Mouse (Mus musculus): Measurements from ENCODE around the gene Pla2g2c. TPM values are rescaled to one million over a fixed set of nuclear protein-coding genes. Genes with fewer than 3 reads are reported as not detected.

Pla2g2c gene
- 0.14 and 0.18 TPM in 2 replicates for polyA plus RNA-seq (2015; fragmentation: Nextera tagmentation; extraction: Ambion mirVana)

GRCm38 (mm10) chr4:138724354-138725126, at the start of gene Pla2g2c:
Gene Pla2g2c, plus strand, starts transcription at chr4:138724792.
- Histone ChIP-seq H3K4me3 (replicated peaks; ENCODE audit: low read length) (peak within 1 kb of the TSS; percentile 24; the same call in 1 of the 2 replicates), H3K4me2 (ENCODE audit: low read depth, low read length) (peak within 1 kb of the TSS; percentile 47), H3K36me3 (ENCODE audit: control insufficient read depth, insufficient read depth, low read length) (no peaks in the 10 kb centered on the region), H3K9ac (ENCODE audit: low read length) (peak within 1 kb of the TSS; percentile 49), H3K9me3 (replicated peaks; ENCODE audit: control insufficient read depth, low read length) (no peaks in the 10 kb centered on the region), H3K27ac (ENCODE audit: low read length) (peak within 1 kb of the TSS; percentile 14; the same call in 1 of the 2 replicates), H3K4me1 (ENCODE audit: control insufficient read depth, insufficient read depth, low read length) (peaks cover 14% of the 10 kb centered on the region; the same call in 1 of the 2 replicates), H3K27me3 (ENCODE audit: control insufficient read depth, insufficient read depth, low read length) (no peaks in the 10 kb centered on the region)
- no peak; the same call in none of the 2 replicates for ATAC-seq (ENCODE audit: insufficient read depth, low FRiP score)
- 39% methylated on average over 18 of the region's 18 CpGs for WGBS

- no peaks in the 10 kb centered on the region for H3K4me1 ChIP-seq (ENCODE audit: control insufficient read depth, insufficient read depth, low read length)
- ATAC-seq (ENCODE audit: insufficient read depth, low FRiP score), result no peak
- H3K9ac ChIP-seq (ENCODE audit: low read length), result no peak overlapping the region
- H3K36me3 ChIP-seq (ENCODE audit: control insufficient read depth, insufficient read depth, low read length), result no peaks in the 10 kb centered on the region
- no peaks in the 10 kb centered on the region for H3K27me3 ChIP-seq (ENCODE audit: control insufficient read depth, insufficient read depth, low read length)
- no peak overlapping the region for H3K4me3 ChIP-seq (replicated peaks; ENCODE audit: low read length)
- no peaks in the 10 kb centered on the region for H3K9me3 ChIP-seq (replicated peaks; ENCODE audit: control insufficient read depth, low read length)
- no peak overlapping the region for H3K27ac ChIP-seq (ENCODE audit: low read length)
- 10% methylated on average over 16 of the region's 16 CpGs for WGBS
- H3K4me2 ChIP-seq (ENCODE audit: low read depth, low read length), result no peak overlapping the region
Observed at GRCm38 (mm10) chr4:138676480-138676879, 48.1 kb upstream of the Pla2g2c start.

- H3K4me3 ChIP-seq (replicated peaks; ENCODE audit: low read length), result no peak overlapping the region
- no peak overlapping the region for H3K9ac ChIP-seq (ENCODE audit: low read length)
- no peak for ATAC-seq (ENCODE audit: insufficient read depth, low FRiP score)
- no peaks in the 10 kb centered on the region for H3K27me3 ChIP-seq (ENCODE audit: control insufficient read depth, insufficient read depth, low read length)
- H3K9me3 ChIP-seq (replicated peaks; ENCODE audit: control insufficient read depth, low read length), result no peaks in the 10 kb centered on the region
- 12% methylated on average over 16 of the region's 16 CpGs for WGBS
- H3K4me1 ChIP-seq (ENCODE audit: control insufficient read depth, insufficient read depth, low read length), result no peaks in the 10 kb centered on the region
- H3K4me2 ChIP-seq (ENCODE audit: low read depth, low read length), result no peak overlapping the region
- no peaks in the 10 kb centered on the region for H3K36me3 ChIP-seq (ENCODE audit: control insufficient read depth, insufficient read depth, low read length)
- H3K27ac ChIP-seq (ENCODE audit: low read length), result no peak overlapping the region
Observed at GRCm38 (mm10) chr4:138677579-138677978, 47.0 kb upstream of the Pla2g2c start.

DNA sequence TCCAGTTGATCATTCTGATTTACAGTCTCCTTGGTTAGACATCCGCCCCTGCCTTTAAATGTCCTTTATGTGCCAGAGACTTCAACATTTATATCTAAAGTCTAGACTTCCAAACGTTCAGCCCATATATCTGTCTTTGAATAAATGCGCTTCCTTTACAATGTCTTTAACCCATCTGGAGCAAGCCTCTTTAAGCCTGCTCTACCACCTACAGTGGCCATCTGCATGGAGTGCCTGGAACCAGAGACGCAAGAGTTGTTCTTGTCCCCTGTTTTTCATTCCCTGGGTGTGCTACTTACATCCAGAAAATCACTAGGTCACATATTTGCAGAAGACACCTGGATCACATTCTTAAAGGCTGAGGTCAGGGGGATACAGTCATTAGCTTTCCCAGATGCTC, 44.5 kb upstream of the Pla2g2c start:
- no peak overlapping the region for H3K4me2 ChIP-seq (ENCODE audit: low read depth, low read length)
- H3K27me3 ChIP-seq (ENCODE audit: control insufficient read depth, insufficient read depth, low read length), result no peaks in the 10 kb centered on the region
- H3K4me3 ChIP-seq (replicated peaks; ENCODE audit: low read length), result no peak overlapping the region
- no peak overlapping the region for H3K27ac ChIP-seq (ENCODE audit: low read length)
- ATAC-seq (ENCODE audit: insufficient read depth, low FRiP score), result no peak
- H3K36me3 ChIP-seq (ENCODE audit: control insufficient read depth, insufficient read depth, low read length), result no peaks in the 10 kb centered on the region
- no peaks in the 10 kb centered on the region for H3K4me1 ChIP-seq (ENCODE audit: control insufficient read depth, insufficient read depth, low read length)
- H3K9me3 ChIP-seq (replicated peaks; ENCODE audit: control insufficient read depth, low read length), result no peaks in the 10 kb centered on the region
- H3K9ac ChIP-seq (ENCODE audit: low read length), result no peak overlapping the region
- WGBS, result 71% methylated on average over 4 of the region's 4 CpGs

- Histone ChIP-seq H3K4me1 (ENCODE audit: control insufficient read depth, insufficient read depth, low read length) (no peaks in the 10 kb centered on the region), H3K4me2 (ENCODE audit: low read depth, low read length) (no peak overlapping the region), H3K27ac (ENCODE audit: low read length) (no peak overlapping the region), H3K36me3 (ENCODE audit: control insufficient read depth, insufficient read depth, low read length) (no peaks in the 10 kb centered on the region), H3K4me3 (replicated peaks; ENCODE audit: low read length) (no peak overlapping the region), H3K27me3 (ENCODE audit: control insufficient read depth, insufficient read depth, low read length) (no peaks in the 10 kb centered on the region), H3K9ac (ENCODE audit: low read length) (no peak overlapping the region), H3K9me3 (replicated peaks; ENCODE audit: control insufficient read depth, low read length) (no peaks in the 10 kb centered on the region)
- WGBS, result 64% methylated on average over 2 of the region's 2 CpGs
- no peak for ATAC-seq (ENCODE audit: insufficient read depth, low FRiP score)
Observed at GRCm38 (mm10) chr4:138682760-138683159, 41.8 kb upstream of the Pla2g2c start.

DNA sequence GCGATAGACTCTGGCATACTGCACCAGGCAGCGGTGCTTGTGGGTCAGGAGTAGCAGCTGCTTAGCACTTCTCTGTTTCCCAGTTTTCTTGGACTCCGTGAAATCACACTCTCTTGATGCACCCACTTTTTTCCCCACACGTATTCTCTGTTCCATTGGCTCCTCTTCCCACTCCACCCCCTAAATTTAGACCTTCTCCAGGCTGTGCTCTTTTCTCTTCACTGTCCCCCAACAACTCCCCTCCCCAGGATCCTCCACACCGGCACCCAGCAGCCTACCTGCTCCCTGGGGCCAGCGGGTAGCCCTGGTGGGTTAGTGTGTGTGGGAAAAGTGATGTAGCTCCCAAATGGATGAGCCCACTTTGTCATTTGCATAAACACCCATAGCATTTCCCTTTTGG, 38.8 kb upstream of the Pla2g2c start:
- Histone ChIP-seq H3K4me2 (ENCODE audit: low read depth, low read length) (no peak overlapping the region), H3K9me3 (replicated peaks; ENCODE audit: control insufficient read depth, low read length) (no peaks in the 10 kb centered on the region), H3K36me3 (ENCODE audit: control insufficient read depth, insufficient read depth, low read length) (no peaks in the 10 kb centered on the region), H3K9ac (ENCODE audit: low read length) (no peak overlapping the region), H3K4me3 (replicated peaks; ENCODE audit: low read length) (no peak overlapping the region), H3K4me1 (ENCODE audit: control insufficient read depth, insufficient read depth, low read length) (no peaks in the 10 kb centered on the region), H3K27me3 (ENCODE audit: control insufficient read depth, insufficient read depth, low read length) (peaks cover 4% of the 10 kb centered on the region), H3K27ac (ENCODE audit: low read length) (no peak overlapping the region)
- WGBS, result 68% methylated on average over 6 of the region's 6 CpGs
- no peak for ATAC-seq (ENCODE audit: insufficient read depth, low FRiP score)

- Histone ChIP-seq H3K27me3 (ENCODE audit: control insufficient read depth, insufficient read depth, low read length) (peaks cover 11% of the 10 kb centered on the region), H3K36me3 (ENCODE audit: control insufficient read depth, insufficient read depth, low read length) (no peaks in the 10 kb centered on the region), H3K9ac (ENCODE audit: low read length) (no peak overlapping the region), H3K4me1 (ENCODE audit: control insufficient read depth, insufficient read depth, low read length) (no peaks in the 10 kb centered on the region), H3K4me3 (replicated peaks; ENCODE audit: low read length) (no peak overlapping the region), H3K9me3 (replicated peaks; ENCODE audit: control insufficient read depth, low read length) (no peaks in the 10 kb centered on the region), H3K4me2 (ENCODE audit: low read depth, low read length) (no peak overlapping the region), H3K27ac (ENCODE audit: low read length) (no peak overlapping the region)
- 31% methylated on average over 3 of the region's 3 CpGs for WGBS
- ATAC-seq (ENCODE audit: insufficient read depth, low FRiP score), result no peak
Observed at GRCm38 (mm10) chr4:138689094-138689512, 35.5 kb upstream of the Pla2g2c start.

DNA sequence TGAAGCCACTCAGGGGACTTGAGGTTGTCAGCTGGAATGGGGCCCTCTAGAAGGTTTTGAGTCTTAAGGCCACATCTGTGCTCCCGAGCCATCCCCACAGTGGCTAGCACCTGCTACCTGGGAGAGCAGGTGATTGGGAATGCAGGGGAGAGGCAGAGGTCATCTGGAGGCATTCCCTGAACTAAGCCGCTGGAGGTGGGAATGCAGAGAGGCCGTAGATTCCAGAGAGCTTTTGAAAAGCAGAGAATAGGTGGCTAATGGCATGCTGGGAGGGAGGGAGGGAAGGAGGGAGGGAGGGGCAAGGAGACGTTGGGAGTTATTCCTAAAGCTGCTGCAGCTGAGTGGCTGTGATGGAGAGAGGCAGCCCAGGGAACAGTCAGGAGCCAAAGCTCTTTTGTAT, 34.0 kb upstream of the Pla2g2c start:
- no peak overlapping the region for H3K9ac ChIP-seq (ENCODE audit: low read length)
- ATAC-seq (ENCODE audit: insufficient read depth, low FRiP score), result no peak
- H3K4me3 ChIP-seq (replicated peaks; ENCODE audit: low read length), result no peak overlapping the region
- no peaks in the 10 kb centered on the region for H3K36me3 ChIP-seq (ENCODE audit: control insufficient read depth, insufficient read depth, low read length)
- whole genome bisulfite sequencing, result 5% methylated on average over 4 of the region's 4 CpGs
- H3K27me3 ChIP-seq (ENCODE audit: control insufficient read depth, insufficient read depth, low read length), result peaks cover 11% of the 10 kb centered on the region
- H3K4me2 ChIP-seq (ENCODE audit: low read depth, low read length), result no peak overlapping the region
- H3K4me1 ChIP-seq (ENCODE audit: control insufficient read depth, insufficient read depth, low read length), result no peaks in the 10 kb centered on the region
- H3K27ac ChIP-seq (ENCODE audit: low read length), result no peak overlapping the region
- H3K9me3 ChIP-seq (replicated peaks; ENCODE audit: control insufficient read depth, low read length), result no peaks in the 10 kb centered on the region

GRCm38 (mm10) chr4:138691443-138692181, 33.0 kb upstream of the Pla2g2c start:
- Histone ChIP-seq H3K4me3 (replicated peaks; ENCODE audit: low read length) (no peak overlapping the region), H3K9ac (ENCODE audit: low read length) (no peak overlapping the region), H3K27ac (ENCODE audit: low read length) (no peak overlapping the region), H3K4me1 (ENCODE audit: control insufficient read depth, insufficient read depth, low read length) (no peaks in the 10 kb centered on the region), H3K9me3 (replicated peaks; ENCODE audit: control insufficient read depth, low read length) (no peaks in the 10 kb centered on the region), H3K27me3 (ENCODE audit: control insufficient read depth, insufficient read depth, low read length) (peaks cover 15% of the 10 kb centered on the region), H3K4me2 (ENCODE audit: low read depth, low read length) (no peak overlapping the region), H3K36me3 (ENCODE audit: control insufficient read depth, insufficient read depth, low read length) (no peaks in the 10 kb centered on the region)
- WGBS, result 7% methylated on average over 19 of the region's 19 CpGs
- no peak for ATAC-seq (ENCODE audit: insufficient read depth, low FRiP score)
